Mouse (Mus musculus) heart, adult 18-20 months (tissue): ENCODE results near the gene Pex12. TPM values are rescaled to one million over a fixed set of nuclear protein-coding genes. Genes with fewer than 3 reads are reported as not detected.
"Not testable (repeated sequence)": the region's sequence is repeated elsewhere in the genome, so short reads cannot be mapped to it uniquely, and the experiment has no call there.

ENCODE experiments used
- DNase-seq, 2 experiments: peaks; one replicate each; pipeline ENCODE4 v3.0.0; 2021 to 2022; ENCODE audit warnings: mixed read lengths in 1 of 2
- long read RNA-seq, 2 experiments: library from polyadenylated mRNA; stranded (forward); transcript quantifications; one replicate each; pipeline ENCODE4 v2.0.0; 2021
- total RNA-seq, 2 experiments: library from RNA; stranded (reverse); gene quantifications; 2 replicates each; pipeline ENCODE4 v1.2.3; 2021

Pex12 gene
- total RNA-seq, result 10 to 100 TPM in 1 of 2 experiments, 1 to 10 TPM in 1; 7.0 to 14.9 TPM
- long read RNA-seq, experiment 1, transcript Pex12-202 (4 exons, 2,389 nt), result major isoform, 9 of 12 reads
- long read RNA-seq, experiment 1, partial matches to known transcripts, result 0 of 12 reads
- long read RNA-seq, experiment 1, other reads (novel, unspliced or antisense), result 0 of 12 reads
- long read RNA-seq, experiment 2, partial matches to known transcripts, result 0 of 5 reads
- long read RNA-seq, experiment 2, other reads (novel, unspliced or antisense), result 0 of 5 reads

GRCm38 (mm10) chr11:83302526-83303251 is at the start of gene Pex12:
Gene Pex12 (minus strand): TSS chr11:83302586.
- DNase-seq, result peak; percentile 95 to 98

- no peak for DNase-seq
These were observed 39.4 kb upstream of the Pex12 start for GRCm38 (mm10) chr11:83341716-83342245.

GRCm38 (mm10) chr11:83339705-83340104 is 37.3 kb upstream of the Pex12 start:
- no peak for DNase-seq

GRCm38 (mm10) chr11:83335826-83336225 is 33.4 kb upstream of the Pex12 start:
- DNase-seq, result no peak

GRCm38 (mm10) chr11:83327427-83327826 is 25.0 kb upstream of the Pex12 start:
- DNase-seq, result peak; percentile 20 to 56

GRCm38 (mm10) chr11:83326692-83327091 is 24.3 kb upstream of the Pex12 start:
- DNase-seq, result not testable (repeated sequence)

- no peak for DNase-seq
These were observed 16.7 kb upstream of the Pex12 start for GRCm38 (mm10) chr11:83319048-83319447.

- no peak for DNase-seq
These were observed 10.1 kb upstream of the Pex12 start for GRCm38 (mm10) chr11:83312471-83312870.

- DNase-seq, result no peak
These were observed 4.4 kb upstream of the Pex12 start for GRCm38 (mm10) chr11:83306700-83307253.

GRCm38 (mm10) chr11:83304485-83304884 is 2.1 kb upstream of the Pex12 start:
- DNase-seq, result no peak

- DNase-seq, result no peak
These were observed 1.4 kb upstream of the Pex12 start for GRCm38 (mm10) chr11:83303751-83304150.

GRCm38 (mm10) chr11:83302124-83302523 is 262 bp downstream of the Pex12 start:
- no peak for DNase-seq

GRCm38 (mm10) chr11:83301431-83301831 is 955 bp downstream of the Pex12 start:
- no peak for DNase-seq

- DNase-seq, result no peak
These were observed 2.7 kb downstream of the Pex12 start for GRCm38 (mm10) chr11:83299724-83300123.

GRCm38 (mm10) chr11:83298225-83299195 is 3.9 kb downstream of the Pex12 start, which contains the start of gene Ap2b1:
Gene Ap2b1 (plus strand): TSS chr11:83299024.
- peak; percentile 94 to 97 for DNase-seq

GRCm38 (mm10) chr11:83297816-83298215 is 4.6 kb downstream of the Pex12 start:
- DNase-seq, result peak in 1 of 2 experiments; percentile 17

GRCm38 (mm10) chr11:83294133-83294532 is 8.3 kb downstream of the Pex12 start:
- no peak for DNase-seq

- no peak for DNase-seq
These were observed 9.2 kb downstream of the Pex12 start for GRCm38 (mm10) chr11:83293182-83293581.

GRCm38 (mm10) chr11:83292251-83292587 is 10.2 kb downstream of the Pex12 start:
- DNase-seq, result peak in 1 of 2 experiments; percentile 27

GRCm38 (mm10) chr11:83291375-83292250 is 10.8 kb downstream of the Pex12 start:
- peak; percentile 96 to 98 for DNase-seq

GRCm38 (mm10) chr11:83289633-83290032 is 12.8 kb downstream of the Pex12 start:
- DNase-seq, result no peak
